Mouse (Mus musculus) granulocyte monocyte progenitor cell, adult 5-6 weeks (primary cell): ENCODE results near the gene Echdc3. TPM values are rescaled to one million over a fixed set of nuclear protein-coding genes. Genes with fewer than 3 reads are reported as not detected.

Experiments used
- total RNA-seq, 2 experiments: library from RNA; stranded (forward) in 1 of 2; stranded (reverse) in 1 of 2; fragments of 200-712, 200-1000 nt in 1 of 2; fragments of >200 nt in 1 of 2; fragmentation: Nextera tagmentation in 1 of 2; gene quantifications; 2 replicates each; pipeline ENCODE4 v1.2.3; 2014 to 2017

The Echdc3 gene
- total RNA-seq, 2 experiments from 2014 or later = 1.3 to 2.4 TPM

Other genes with a start within 250 kb of the Echdc3 start
- gene Proser2, start 82.8 kb downstream of the Echdc3 start, total RNA-seq (2014; fragmentation: Nextera tagmentation) = not detected in 2 replicates
- gene Proser2, start 82.8 kb downstream of the Echdc3 start, total RNA-seq (2017) = not detected in 2 replicates
- 8.3 and 15.5 TPM in 2 replicates for gene Usp6nl, start 109.6 kb upstream of the Echdc3 start, total RNA-seq (2014; fragmentation: Nextera tagmentation)
- 9.7 and 10.4 TPM in 2 replicates for gene Usp6nl, start 109.6 kb upstream of the Echdc3 start, total RNA-seq (2017)